Mouse (Mus musculus) v-Abl transformed pro-B cells (cell line): ENCODE measurements around the gene Amy2a3.
"Not testable (repeated sequence)": the region's sequence is repeated elsewhere in the genome, so short reads cannot be mapped to it uniquely, and the experiment has no call there.

Experiments
- in situ Hi-C, 2 experiments: fragments of 400-800 bp; cut with MboI; formaldehyde crosslinking; loops; one replicate each; pipeline ENCODE4 v1.15.1; 2025; ENCODE audit not compliant: unreplicated experiment in 2 of 2

The Amy2a3 gene

DNA sequence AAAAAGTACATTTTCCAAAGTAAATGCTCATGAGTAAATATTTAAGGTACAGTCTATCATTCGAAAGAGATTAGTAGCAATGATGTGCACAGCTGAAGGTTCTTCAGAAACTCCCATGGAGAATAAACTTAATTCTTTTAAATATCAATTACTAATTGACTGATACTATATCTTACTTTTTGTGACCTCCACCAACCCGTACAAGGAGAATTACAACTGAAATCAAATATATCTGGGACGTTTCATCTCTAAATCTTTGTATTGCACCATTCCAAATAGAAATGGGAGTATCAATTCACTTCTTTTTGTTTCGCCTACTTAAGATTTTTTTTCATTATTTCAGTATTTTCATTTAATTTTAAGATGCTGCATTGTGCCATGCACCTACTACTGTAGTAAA lies at the start of gene Amy2a3:
Gene Amy2a3, minus strand, starts transcription at position 101 of the 400 bp plus-strand sequence.
- in situ Hi-C loops: not testable (repeated sequence)

DNA sequence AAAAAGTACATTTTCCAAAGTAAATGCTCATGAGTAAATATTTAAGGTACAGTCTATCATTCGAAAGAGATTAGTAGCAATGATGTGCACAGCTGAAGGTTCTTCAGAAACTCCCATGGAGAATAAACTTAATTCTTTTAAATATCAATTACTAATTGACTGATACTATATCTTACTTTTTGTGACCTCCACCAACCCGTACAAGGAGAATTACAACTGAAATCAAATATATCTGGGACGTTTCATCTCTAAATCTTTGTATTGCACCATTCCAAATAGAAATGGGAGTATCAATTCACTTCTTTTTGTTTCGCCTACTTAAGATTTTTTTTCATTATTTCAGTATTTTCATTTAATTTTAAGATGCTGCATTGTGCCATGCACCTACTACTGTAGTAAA lies 32.7 kb upstream of the Amy2a3 start, which contains the start of gene Amy2a2:
Gene Amy2a2, minus strand, starts transcription at position 101 of the 400 bp plus-strand sequence.
- in situ Hi-C loops: not testable (repeated sequence)

DNA sequence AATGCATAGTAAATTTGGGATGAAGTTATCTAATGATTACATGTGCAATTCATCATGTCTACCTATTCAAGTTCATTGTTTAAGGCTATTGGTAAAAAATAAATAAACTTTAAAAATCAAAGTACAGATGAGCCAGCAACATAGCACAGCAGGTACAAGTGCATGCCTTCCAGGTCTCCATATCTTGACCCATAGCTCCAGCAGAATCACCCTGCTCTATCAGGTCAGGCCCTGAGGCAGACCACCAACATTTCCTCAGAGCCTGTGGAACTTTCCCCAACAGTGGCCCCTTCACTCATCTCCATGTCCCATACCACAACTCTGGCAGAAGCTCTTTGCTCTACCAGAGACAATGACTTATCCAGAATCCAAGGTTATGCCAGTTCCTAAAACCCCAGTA lies 21.6 kb upstream of the Amy2a3 start:
- in situ Hi-C loops: not testable (repeated sequence)

DNA sequence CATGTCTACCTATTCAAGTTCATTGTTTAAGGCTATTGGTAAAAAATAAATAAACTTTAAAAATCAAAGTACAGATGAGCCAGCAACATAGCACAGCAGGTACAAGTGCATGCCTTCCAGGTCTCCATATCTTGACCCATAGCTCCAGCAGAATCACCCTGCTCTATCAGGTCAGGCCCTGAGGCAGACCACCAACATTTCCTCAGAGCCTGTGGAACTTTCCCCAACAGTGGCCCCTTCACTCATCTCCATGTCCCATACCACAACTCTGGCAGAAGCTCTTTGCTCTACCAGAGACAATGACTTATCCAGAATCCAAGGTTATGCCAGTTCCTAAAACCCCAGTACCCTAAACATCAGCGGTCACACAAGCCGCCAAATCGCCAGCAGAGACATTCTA lies 10.9 kb downstream of the Amy2a3 start:
- in situ Hi-C loops: not testable (repeated sequence)

DNA sequence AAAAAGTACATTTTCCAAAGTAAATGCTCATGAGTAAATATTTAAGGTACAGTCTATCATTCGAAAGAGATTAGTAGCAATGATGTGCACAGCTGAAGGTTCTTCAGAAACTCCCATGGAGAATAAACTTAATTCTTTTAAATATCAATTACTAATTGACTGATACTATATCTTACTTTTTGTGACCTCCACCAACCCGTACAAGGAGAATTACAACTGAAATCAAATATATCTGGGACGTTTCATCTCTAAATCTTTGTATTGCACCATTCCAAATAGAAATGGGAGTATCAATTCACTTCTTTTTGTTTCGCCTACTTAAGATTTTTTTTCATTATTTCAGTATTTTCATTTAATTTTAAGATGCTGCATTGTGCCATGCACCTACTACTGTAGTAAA lies 32.5 kb downstream of the Amy2a3 start, which contains the start of gene Amy2a4:
Gene Amy2a4, minus strand, starts transcription at position 101 of the 400 bp plus-strand sequence.
- in situ Hi-C loops: not testable (repeated sequence)

DNA sequence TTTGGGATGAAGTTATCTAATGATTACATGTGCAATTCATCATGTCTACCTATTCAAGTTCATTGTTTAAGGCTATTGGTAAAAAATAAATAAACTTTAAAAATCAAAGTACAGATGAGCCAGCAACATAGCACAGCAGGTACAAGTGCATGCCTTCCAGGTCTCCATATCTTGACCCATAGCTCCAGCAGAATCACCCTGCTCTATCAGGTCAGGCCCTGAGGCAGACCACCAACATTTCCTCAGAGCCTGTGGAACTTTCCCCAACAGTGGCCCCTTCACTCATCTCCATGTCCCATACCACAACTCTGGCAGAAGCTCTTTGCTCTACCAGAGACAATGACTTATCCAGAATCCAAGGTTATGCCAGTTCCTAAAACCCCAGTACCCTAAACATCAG lies 43.6 kb downstream of the Amy2a3 start:
- in situ Hi-C loops: not testable (repeated sequence)

DNA sequence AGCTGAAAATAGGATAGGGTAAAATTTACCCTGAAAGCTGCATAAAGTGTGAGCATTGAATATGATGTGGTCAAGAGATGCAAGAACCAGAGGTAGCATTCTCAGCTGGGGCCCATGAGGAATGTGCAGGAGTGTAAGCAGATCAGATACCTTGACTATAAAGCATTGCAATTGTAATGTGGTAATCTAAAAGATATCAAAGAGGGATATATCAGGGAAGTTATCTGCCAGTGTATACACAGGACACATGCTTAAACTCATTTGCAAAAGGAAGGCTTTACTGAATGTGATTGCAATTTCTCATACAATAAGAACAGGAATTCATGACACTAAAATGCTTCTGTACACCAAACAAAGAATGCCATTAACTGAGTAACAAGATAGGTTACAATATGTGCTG lies 44.3 kb downstream of the Amy2a3 start:
- in situ Hi-C loops: not testable (repeated sequence)
